Mouse (Mus musculus): ENCODE results near the gene Kcnt1. TPM values are rescaled to one million over a fixed set of nuclear protein-coding genes. Genes with fewer than 3 reads are reported as not detected.

Kcnt1 gene
- polyA plus RNA-seq (2012; fragmentation: generic; extraction: Trizol), result under 1 TPM in 1 of 2 experiments, not detected in 1; 0.06 TPM

DNA sequence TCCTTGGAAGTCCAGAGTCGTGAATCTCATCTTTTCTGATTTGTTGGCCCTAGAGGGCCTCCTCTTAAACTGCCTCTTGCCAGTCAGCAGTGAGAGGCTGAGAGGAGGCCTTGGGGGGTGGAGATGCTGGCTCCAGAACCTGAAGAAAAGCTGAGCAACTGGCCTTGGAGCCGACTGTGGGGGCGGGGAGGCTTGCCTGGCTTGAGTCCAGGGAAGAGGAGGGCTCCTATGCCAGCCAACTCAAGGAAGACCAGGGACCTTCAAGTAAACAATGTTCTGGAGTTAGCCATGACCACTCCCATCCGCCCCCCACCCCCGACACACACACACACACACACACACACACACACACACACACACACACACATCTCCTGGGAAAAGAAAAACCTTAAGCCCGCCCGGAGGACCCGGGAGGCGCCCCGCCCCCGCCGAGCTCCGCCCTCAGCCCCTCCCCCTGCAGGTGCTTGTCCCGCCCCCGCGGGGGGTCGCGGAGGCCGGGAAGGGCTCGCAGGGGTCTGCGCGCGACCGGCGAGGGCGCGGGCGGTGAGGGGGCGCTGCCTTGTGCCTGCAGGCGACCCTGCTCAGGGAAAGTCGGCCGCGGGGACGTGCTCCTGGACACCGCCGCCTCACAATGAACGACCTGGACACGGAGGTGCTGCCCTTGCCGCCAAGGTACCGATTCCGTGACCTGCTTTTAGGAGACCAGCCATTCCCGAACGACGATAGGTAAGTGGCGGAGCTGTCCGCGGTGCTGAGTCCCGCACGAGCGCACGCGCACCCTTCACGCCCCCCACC is at the start of gene Kcnt1:
Gene Kcnt1 (plus strand): TSS at position 398 of the 795 bp plus-strand sequence.

DNA sequence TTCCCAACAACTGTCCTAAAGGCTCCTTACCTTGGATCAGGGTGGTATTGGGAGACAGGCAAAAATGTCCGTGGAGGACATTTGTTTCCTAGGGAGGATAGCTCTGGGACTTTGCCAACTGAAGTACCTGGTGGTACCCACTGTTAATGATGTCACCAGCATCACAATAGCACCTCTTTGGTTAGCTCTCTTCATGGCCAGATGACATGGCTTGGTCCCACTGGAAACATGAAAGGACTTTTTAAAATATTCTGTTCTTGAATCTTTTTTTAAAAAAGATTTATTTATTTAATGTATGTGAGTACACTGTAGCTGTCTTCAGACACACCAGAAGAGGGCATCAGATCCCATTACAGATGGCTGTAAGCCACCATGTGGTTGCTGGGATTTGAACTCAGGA is 47.8 kb upstream of the Kcnt1 start, which contains the start of gene Glt6d1:
Gene Glt6d1 (minus strand): TSS at position 101 of the 400 bp plus-strand sequence.

DNA sequence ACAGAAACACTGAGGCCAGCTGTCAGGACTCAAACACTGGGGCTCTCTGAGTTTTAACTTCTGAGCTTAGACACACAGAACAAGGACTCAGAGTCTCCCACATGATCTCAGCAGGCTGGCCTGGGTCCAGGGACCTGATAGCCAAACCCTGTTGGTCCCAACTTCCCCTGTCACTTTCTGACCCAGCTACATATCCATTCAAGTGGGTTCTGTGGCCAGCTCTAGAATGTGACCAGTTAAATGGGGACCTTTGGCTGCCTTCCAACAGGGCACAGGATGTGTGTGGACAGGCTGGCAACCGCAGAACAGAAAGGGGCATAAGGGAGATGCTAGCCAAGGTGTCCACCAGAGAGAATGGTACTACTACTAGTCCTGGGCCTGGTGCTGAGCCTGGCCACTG is 40.7 kb upstream of the Kcnt1 start, which contains the start of gene Lcn9:
Gene Lcn9 (plus strand): TSS at position 348 of the 400 bp plus-strand sequence.

GRCm38 (mm10) chr2:25847226-25847625 is 16.3 kb upstream of the Kcnt1 start, which contains the start of gene Sohlh1:
TSS of gene Sohlh1 (minus strand) at chr2:25847248.

Other genes with a start within 250 kb of the Kcnt1 start
- gene Ccdc183, start 246.1 kb upstream of the Kcnt1 start, polyA plus RNA-seq (2012; fragmentation: generic; extraction: Trizol), result 1 to 10 TPM in 1 of 2 experiments, under 1 TPM in 1; 0.82 to 1.3 TPM
- 1 to 10 TPM; 5.8 to 8.5 TPM for gene Tmem141, start 241.7 kb upstream of the Kcnt1 start, polyA plus RNA-seq (2012; fragmentation: generic; extraction: Trizol)
- gene Fcna, start 235.7 kb upstream of the Kcnt1 start, polyA plus RNA-seq (2012; fragmentation: generic; extraction: Trizol), result under 1 TPM; 0.09 to 0.51 TPM
- not detected for gene Lcn8, start 210.6 kb upstream of the Kcnt1 start, polyA plus RNA-seq (2012; fragmentation: generic; extraction: Trizol)
- not detected for gene Lcn5, start 205.8 kb upstream of the Kcnt1 start, polyA plus RNA-seq (2012; fragmentation: generic; extraction: Trizol)
- not detected for gene Lcn6, start 186.9 kb upstream of the Kcnt1 start, polyA plus RNA-seq (2012; fragmentation: generic; extraction: Trizol)
- not detected for gene Lcn10, start 181.0 kb upstream of the Kcnt1 start, polyA plus RNA-seq (2012; fragmentation: generic; extraction: Trizol)
- not detected for gene Obp2a, start 163.7 kb upstream of the Kcnt1 start, polyA plus RNA-seq (2012; fragmentation: generic; extraction: Trizol)
- not detected for gene Bmyc, start 157.0 kb upstream of the Kcnt1 start, polyA plus RNA-seq (2012; fragmentation: generic; extraction: Trizol)
- gene Obp2b, start 126.7 kb upstream of the Kcnt1 start, polyA plus RNA-seq (2012; fragmentation: generic; extraction: Trizol), result not detected
- not detected for gene Lcn3, start 98.2 kb upstream of the Kcnt1 start, polyA plus RNA-seq (2012; fragmentation: generic; extraction: Trizol)
- gene Lcn11, start 86.7 kb upstream of the Kcnt1 start, polyA plus RNA-seq (2012; fragmentation: generic; extraction: Trizol), result not detected
- gene Gm13539, start 81.5 kb upstream of the Kcnt1 start, polyA plus RNA-seq (2012; fragmentation: generic; extraction: Trizol), result not detected
- not detected for gene Glt6d1, start 47.9 kb upstream of the Kcnt1 start, polyA plus RNA-seq (2012; fragmentation: generic; extraction: Trizol)
- not detected for gene Lcn9, start 40.6 kb upstream of the Kcnt1 start, polyA plus RNA-seq (2012; fragmentation: generic; extraction: Trizol)
- gene Sohlh1, start 16.5 kb upstream of the Kcnt1 start, polyA plus RNA-seq (2012; fragmentation: generic; extraction: Trizol), result not detected
- gene Camsap1, start 119.5 kb downstream of the Kcnt1 start, polyA plus RNA-seq (2012; fragmentation: generic; extraction: Trizol), result 1 to 10 TPM; 1.3 to 7.8 TPM
- 10 to 100 TPM; 44.8 to 51.9 TPM for gene Ubac1, start 158.0 kb downstream of the Kcnt1 start, polyA plus RNA-seq (2012; fragmentation: generic; extraction: Trizol)